Mouse (Mus musculus) small intestine, adult 2 months (tissue): Measurements from ENCODE around the gene Hlcs.

ENCODE experiments used
- CTCF ChIP-seq: fragments of 200-500 bp; IDR thresholded peaks from 2 replicates; pipeline ENCODE4 v1.5.1; 2012; ENCODE audit warnings: low read depth, mild to moderate bottlenecking, control low read depth, inconsistent platforms, low read length, moderate library complexity, mixed read lengths; ENCODE audit not compliant: insufficient replicate concordance, insufficient read length; ENCODE audit errors: extremely low read depth
- POLR2A ChIP-seq: fragments of 200-500 bp; IDR thresholded peaks from 2 replicates; pipeline ENCODE4 v1.6.1; 2012; ENCODE audit warnings: low read depth, mild to moderate bottlenecking, control low read depth, inconsistent platforms, low read length, moderate library complexity

- TF ChIP-seq POLR2A = no peak
- TF ChIP-seq CTCF = no peak
Observed at GRCm38 (mm10) chr16:94079856-94080555, 233.4 kb downstream of the Hlcs start.
